8 mouse cellular contexts compared by ENCODE assay signal in genomic region chr7:19295503-19296185, GRCm38 (mm10). TPM values are rescaled to one million over a fixed set of nuclear protein-coding genes. Genes with fewer than 3 reads are reported as not detected.
DNase-seq lines count a peak whose midpoint lies in the region; ATAC-seq and TF ChIP-seq lines count a peak whose summit lies in the region.

No protein-coding gene starts in this region.

- H3K27ac ChIP-seq in gastrocnemius, adult 2 months = peak overlapping the region; percentile 75
- no peak overlapping the region for H3K27ac ChIP-seq in hindbrain, postnatal 0 days

- DNase-seq in ZHBTc4 (ENCODE audit: low read depth, low spot score) = peak; percentile 97
- DNase-seq in gastrocnemius, adult 2 months = peak; percentile 98
- peak; percentile 97 for DNase-seq in hindbrain, postnatal 0 days (ENCODE audit: low spot score)
- DNase-seq in left cerebral cortex, adult 18-20 months (ENCODE audit: low spot score in 2 of 2) = peak; percentile 96 to 99
- peak; percentile 94 to 97 for DNase-seq in lung, postnatal 4 days
- DNase-seq in right cerebral cortex, adult 18-20 months = peak; percentile 96
- peak; percentile 90 for DNase-seq in urinary bladder, adult 2 months (ENCODE audit: low spot score)

- 18% methylated on average over 21 of the region's 22 CpGs for WGBS in hindbrain, postnatal 0 days

- no peaks in the 10 kb centered on the region for H3K27me3 ChIP-seq in hindbrain, postnatal 0 days (ENCODE audit: insufficient read depth, low read length)

- ATAC-seq in common myeloid progenitor, adult 5-6 weeks (replicated peaks; ENCODE audit: low read depth, poor library complexity, severe bottlenecking) = peak; percentile 88
- ATAC-seq in hindbrain, postnatal 0 days = peak; percentile 78

- peak overlapping the region; percentile 48 for H3K4me2 ChIP-seq in hindbrain, postnatal 0 days (ENCODE audit: low read depth, low read length)

- peak overlapping the region; percentile 67 for H3K4me3 ChIP-seq in gastrocnemius, adult 2 months
- H3K4me3 ChIP-seq in hindbrain, postnatal 0 days (ENCODE audit: low read length) = peak overlapping the region; percentile 14; the same call in 1 of the 2 replicates

- intact Hi-C loops in gastrocnemius, adult 2 months (cut with DNase I) = loop anchor here (5.0 kb wide), 1 partner anchor 67 kb away; no protein-coding TSS in a partner anchor

- no peak overlapping the region for H3K9ac ChIP-seq in hindbrain, postnatal 0 days (replicated peaks; ENCODE audit: low read length)

- H3K36me3 ChIP-seq in hindbrain, postnatal 0 days (ENCODE audit: insufficient read depth, low read length) = peaks cover 16% of the 10 kb centered on the region; the same call in 1 of the 2 replicates

- no peaks in the 10 kb centered on the region for H3K9me3 ChIP-seq in hindbrain, postnatal 0 days (ENCODE audit: low read length)

- TF ChIP-seq CTCF in gastrocnemius, adult 2 months (IDR thresholded peaks at IDR 0.05) = peak; percentile 100
- TF ChIP-seq CTCF in hindbrain, postnatal 0 days (IDR thresholded peaks at IDR 0.05; ENCODE audit: low read depth) = peak; percentile 93

- H3K4me1 ChIP-seq in hindbrain, postnatal 0 days (ENCODE audit: insufficient read depth, low read length) = 0 out of 2 replicates have a peak, but pooled peaks cover 7% of the 10 kb centered on the region

RNA-seq across cellular contexts. Expression of gene Rtn2, which starts 13.2 kb away (rescaled TPM):
- 0.14 TPM in 1 of 2 replicates, not detected in the other for total RNA-seq in common myeloid progenitor, adult 5-6 weeks (2017)
- 1,000 to 10,000 TPM in 1 of 2 experiments, 100 to 1,000 TPM in 1; 987 to 1,150 TPM for total RNA-seq in gastrocnemius, adult 2 months (2021)
- total RNA-seq in hindbrain, postnatal 0 days (2014; rRNA removed) = 151 and 155 TPM in 2 replicates
- 98.4 and 101 TPM in 2 replicates for polyA plus RNA-seq in hindbrain, postnatal 0 days (2015; fragmentation: Nextera tagmentation; extraction: Ambion mirVana)
- total RNA-seq in left cerebral cortex, adult 18-20 months (2021) = 100 to 1,000 TPM; 128 to 129 TPM
- polyA plus RNA-seq in urinary bladder, adult 2 months (2012; rRNA removed) = 36.2 and 45.7 TPM in 2 replicates

RNA-seq across cellular contexts. Expression of gene Fosb, which starts 14.2 kb away (rescaled TPM):
- 61.8 and 98.3 TPM in 2 replicates for total RNA-seq in common myeloid progenitor, adult 5-6 weeks (2017)
- total RNA-seq in gastrocnemius, adult 2 months (2021) = under 1 TPM; 0.22 to 0.59 TPM
- total RNA-seq in hindbrain, postnatal 0 days (2014; rRNA removed) = 0.31 and 1.0 TPM in 2 replicates
- 0.09 and 0.11 TPM in 2 replicates for polyA plus RNA-seq in hindbrain, postnatal 0 days (2015; fragmentation: Nextera tagmentation; extraction: Ambion mirVana)
- total RNA-seq in left cerebral cortex, adult 18-20 months (2021) = 10 to 100 TPM; 20.9 to 54.7 TPM
- polyA plus RNA-seq in urinary bladder, adult 2 months (2012; rRNA removed) = 1.5 and 2.6 TPM in 2 replicates

RNA-seq across cellular contexts. Expression of gene Ppm1n, which starts 15.8 kb away (rescaled TPM):
- total RNA-seq in common myeloid progenitor, adult 5-6 weeks (2017) = not detected in 2 replicates
- under 1 TPM in 1 of 2 experiments, not detected in 1; 0.74 TPM for total RNA-seq in gastrocnemius, adult 2 months (2021)
- total RNA-seq in hindbrain, postnatal 0 days (2014; rRNA removed) = 2.1 and 2.9 TPM in 2 replicates
- 2.0 and 2.5 TPM in 2 replicates for polyA plus RNA-seq in hindbrain, postnatal 0 days (2015; fragmentation: Nextera tagmentation; extraction: Ambion mirVana)
- not detected for total RNA-seq in left cerebral cortex, adult 18-20 months (2021)
- polyA plus RNA-seq in urinary bladder, adult 2 months (2012; rRNA removed) = 0.04 and 0.29 TPM in 2 replicates

RNA-seq across cellular contexts. Expression of gene Vasp, which starts 24.0 kb away (rescaled TPM):
- 47.6 and 61.7 TPM in 2 replicates for total RNA-seq in common myeloid progenitor, adult 5-6 weeks (2017)
- total RNA-seq in gastrocnemius, adult 2 months (2021) = 10 to 100 TPM; 13.6 to 17.3 TPM
- 62.6 and 68.3 TPM in 2 replicates for total RNA-seq in hindbrain, postnatal 0 days (2014; rRNA removed)
- 35.5 and 37.0 TPM in 2 replicates for polyA plus RNA-seq in hindbrain, postnatal 0 days (2015; fragmentation: Nextera tagmentation; extraction: Ambion mirVana)
- 10 to 100 TPM; 13.6 to 15.1 TPM for total RNA-seq in left cerebral cortex, adult 18-20 months (2021)
- 133 and 146 TPM in 2 replicates for polyA plus RNA-seq in urinary bladder, adult 2 months (2012; rRNA removed)

RNA-seq across cellular contexts. Expression of gene Ercc1, which starts 48.9 kb away (rescaled TPM):
- total RNA-seq in common myeloid progenitor, adult 5-6 weeks (2017) = 17.1 and 18.9 TPM in 2 replicates
- 10 to 100 TPM; 28.1 to 30.4 TPM for total RNA-seq in gastrocnemius, adult 2 months (2021)
- 44.1 and 46.1 TPM in 2 replicates for total RNA-seq in hindbrain, postnatal 0 days (2014; rRNA removed)
- polyA plus RNA-seq in hindbrain, postnatal 0 days (2015; fragmentation: Nextera tagmentation; extraction: Ambion mirVana) = 69.0 and 74.2 TPM in 2 replicates
- 10 to 100 TPM; 39.1 to 45.2 TPM for total RNA-seq in left cerebral cortex, adult 18-20 months (2021)
- polyA plus RNA-seq in urinary bladder, adult 2 months (2012; rRNA removed) = 42.3 and 47.5 TPM in 2 replicates

Comparison
In these comparisons a context has a peak if more than half of its experiments do, and no peak if none do; other contexts are left out.
1. RNA of gene Rtn2, which starts 13.2 kb away (total RNA-seq): 987 to 1,150 TPM in gastrocnemius, adult 2 months, 151 to 155 TPM in hindbrain, postnatal 0 days and 128 to 129 TPM in left cerebral cortex, adult 18-20 months; 0.14 TPM in common myeloid progenitor, adult 5-6 weeks; every median in the first group is over 100 times any median in the second.
2. RNA of gene Fosb, which starts 14.2 kb away (total RNA-seq): 61.8 to 98.3 TPM in common myeloid progenitor, adult 5-6 weeks and 20.9 to 54.7 TPM in left cerebral cortex, adult 18-20 months; 0.22 to 0.59 TPM in gastrocnemius, adult 2 months and 0.31 to 1.0 TPM in hindbrain, postnatal 0 days; every median in the first group is over 10 times any median in the second.
3. Peak in every context shown above with its lines, with median percentiles within 50 percentile points of each other: DNase-seq.